Mouse (Mus musculus) thymus, adult 2 months (tissue): Measurements from ENCODE around the gene Wwp2.

ENCODE experiments used
- CTCF ChIP-seq: fragments of 200-500 bp; IDR thresholded peaks from 2 replicates; pipeline ENCODE4 v1.5.1; 2012; ENCODE audit warnings: mild to moderate bottlenecking, control low read depth, low read length, moderate library complexity, borderline replicate concordance; ENCODE audit not compliant: control insufficient read depth, poor library complexity, insufficient read depth; ENCODE audit errors: extremely low read depth
- POLR2A ChIP-seq: fragments of 200-500 bp; IDR thresholded peaks from 2 replicates; pipeline ENCODE4 v1.6.1; 2012; ENCODE audit warnings: mild to moderate bottlenecking, low read length, control low read depth, moderate library complexity; ENCODE audit not compliant: control insufficient read depth, poor library complexity, insufficient read depth; ENCODE audit errors: extremely low read depth

- TF ChIP-seq CTCF (no peak), POLR2A (no peak)
Measured at GRCm38 (mm10) chr8:107587429-107587994, 151.3 kb downstream of the Wwp2 start.
